Mouse (Mus musculus) erythroblast, embryonic 14.5 days (primary cell): Measurements from ENCODE around the gene Mas1. TPM values are rescaled to one million over a fixed set of nuclear protein-coding genes. Genes with fewer than 3 reads are reported as not detected.

Experiments
- H3K27me3 ChIP-seq: 2 replicates; pipeline ENCODE4 v1.6.1; 2012; ENCODE audit warnings: inconsistent platforms; ENCODE audit not compliant: control insufficient read depth
- H3K36me3 ChIP-seq: 2 replicates; pipeline ENCODE4 v1.6.1; 2012; ENCODE audit warnings: mild to moderate bottlenecking, inconsistent platforms; ENCODE audit not compliant: control insufficient read depth
- H3K4me1 ChIP-seq: 2 replicates; pipeline ENCODE4 v1.6.1; 2012; ENCODE audit warnings: inconsistent platforms; ENCODE audit not compliant: control insufficient read depth
- H3K4me3 ChIP-seq: replicated peaks from 2 replicates; pipeline ENCODE3; 2012; ENCODE audit warnings: moderate library complexity, mild to moderate bottlenecking, inconsistent platforms
- H3K9me3 ChIP-seq: 2 replicates; pipeline ENCODE4 v1.6.1; 2012; ENCODE audit warnings: low read length, inconsistent platforms, mixed read lengths; ENCODE audit not compliant: control insufficient read depth
- GATA1 ChIP-seq: IDR thresholded peaks from 2 replicates; pipeline ENCODE4 v1.6.1; 2012; ENCODE audit warnings: low read length, inconsistent platforms, mixed read lengths
- TAL1 ChIP-seq: IDR thresholded peaks from 3 replicates; pipeline ENCODE4 v1.6.1; 2012; ENCODE audit warnings: low read length, inconsistent platforms, mixed read lengths
- polyA plus RNA-seq: library from polyadenylated mRNA; stranded (reverse); fragments of >175 nt; gene quantifications from 2 replicates; pipeline ENCODE4 v1.2.3, GENCODE M21; 2012

Gene Mas1
- polyA plus RNA-seq, 1 experiment = not detected

GRCm38 (mm10) chr17:12881216-12881615 is 13.3 kb upstream of the Mas1 start:
- peaks cover 3% of the 10 kb centered on the region; the same call in 1 of the 2 replicates for H3K4me1 ChIP-seq
- peaks cover 8% of the 10 kb centered on the region for H3K27me3 ChIP-seq
- no peaks in the 10 kb centered on the region for H3K9me3 ChIP-seq
- TF ChIP-seq GATA1 = no peak
- no peak for TF ChIP-seq TAL1
- H3K36me3 ChIP-seq = no peaks in the 10 kb centered on the region
- no peak overlapping the region for H3K4me3 ChIP-seq

DNA sequence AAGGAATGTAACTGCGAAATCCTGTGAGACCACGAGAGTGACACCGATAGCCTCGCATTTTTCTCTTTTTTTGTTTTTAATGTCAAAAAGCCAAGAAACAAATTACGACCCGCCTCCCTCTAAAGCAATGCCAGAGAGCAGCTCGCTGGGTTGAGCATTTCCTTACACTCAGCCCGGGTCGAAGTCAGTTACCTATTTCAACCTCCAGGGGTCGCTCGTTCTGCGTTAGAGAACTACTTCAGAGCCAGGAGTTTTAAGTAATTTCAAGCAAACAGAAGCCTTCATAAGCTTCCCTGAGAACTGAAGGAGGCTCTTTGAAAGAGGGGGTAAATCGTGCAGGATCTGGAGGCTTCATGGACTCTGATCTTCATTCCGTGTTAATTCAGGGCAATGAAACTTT is 12.2 kb upstream of the Mas1 start:
- TF ChIP-seq TAL1 (no peak), GATA1 (no peak)
- H3K36me3 ChIP-seq = no peaks in the 10 kb centered on the region
- H3K4me1 ChIP-seq = peaks cover 3% of the 10 kb centered on the region; the same call in 1 of the 2 replicates
- no peak overlapping the region for H3K4me3 ChIP-seq
- no peaks in the 10 kb centered on the region for H3K9me3 ChIP-seq
- H3K27me3 ChIP-seq = peaks cover 10% of the 10 kb centered on the region

DNA sequence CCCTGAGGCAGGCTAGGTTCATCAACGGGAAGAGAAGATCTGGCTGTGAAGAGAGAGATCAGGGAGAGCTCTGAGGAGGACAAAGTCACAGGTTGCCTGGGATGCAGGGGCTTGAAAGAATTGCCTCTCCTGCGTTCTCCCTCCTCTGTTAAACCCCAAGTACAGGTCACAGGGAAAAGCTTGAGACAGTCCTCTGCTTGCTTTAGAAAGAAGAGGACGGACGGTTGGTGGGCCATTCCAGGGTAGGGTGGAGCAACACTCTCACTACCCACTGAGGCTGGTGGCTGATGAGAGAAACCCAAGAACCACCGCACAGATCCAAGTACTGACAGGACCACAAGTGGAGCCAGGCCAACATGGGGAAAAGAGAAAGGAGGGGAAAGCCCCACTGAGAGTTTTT is 7.8 kb upstream of the Mas1 start, which contains the start of gene Mrgprh:
Gene Mrgprh, plus strand, starts transcription at position 301 of the 400 bp plus-strand sequence.
- H3K36me3 ChIP-seq = no peaks in the 10 kb centered on the region
- H3K4me3 ChIP-seq = no peak within 1 kb of the TSS
- no peaks in the 10 kb centered on the region for H3K9me3 ChIP-seq
- no peak for TF ChIP-seq TAL1
- TF ChIP-seq GATA1 = no peak
- peaks cover 28% of the 10 kb centered on the region for H3K27me3 ChIP-seq
- peaks cover 3% of the 10 kb centered on the region; the same call in 1 of the 2 replicates for H3K4me1 ChIP-seq

DNA sequence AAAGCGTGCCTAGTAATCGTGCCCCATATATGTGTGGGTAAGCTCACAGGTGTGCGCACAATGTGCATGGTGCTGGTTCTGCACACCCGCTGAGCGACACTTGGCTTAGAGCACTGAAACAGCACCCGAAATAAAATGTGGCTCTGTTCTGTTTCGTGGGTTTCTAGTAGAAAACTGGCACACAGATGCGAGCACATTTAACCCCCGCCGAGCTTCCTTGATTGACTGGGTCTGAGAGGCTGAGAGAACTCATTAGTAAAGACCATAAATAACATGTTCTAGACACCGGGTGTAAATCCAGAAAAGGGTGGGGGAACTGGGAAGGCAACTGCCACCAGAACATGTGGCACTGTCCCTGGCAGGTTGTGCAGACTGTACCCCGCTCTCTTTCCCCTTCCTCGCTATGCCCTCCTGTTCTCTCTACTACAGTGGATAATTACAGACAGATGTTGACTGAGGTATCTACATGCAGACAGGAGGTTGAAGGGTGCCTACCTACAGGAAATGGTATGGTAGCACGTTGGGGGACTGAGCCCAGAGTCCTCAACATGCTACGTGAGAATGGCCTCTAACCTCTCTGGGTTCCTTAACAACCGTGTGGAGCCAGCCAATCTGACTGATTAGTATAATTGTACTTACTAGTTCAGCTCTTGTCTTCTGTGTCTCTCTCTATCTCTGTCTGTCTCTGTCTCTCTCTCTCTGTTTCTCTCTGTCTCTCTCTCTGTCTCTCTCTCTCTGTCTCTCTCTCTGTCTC is 4.5 kb upstream of the Mas1 start:
- Histone ChIP-seq H3K9me3 (no peaks in the 10 kb centered on the region), H3K4me1 (no peaks in the 10 kb centered on the region), H3K36me3 (no peaks in the 10 kb centered on the region), H3K27me3 (peaks cover 26% of the 10 kb centered on the region), H3K4me3 (no peak overlapping the region)
- TF ChIP-seq TAL1 = no peak
- TF ChIP-seq GATA1 = no peak

DNA sequence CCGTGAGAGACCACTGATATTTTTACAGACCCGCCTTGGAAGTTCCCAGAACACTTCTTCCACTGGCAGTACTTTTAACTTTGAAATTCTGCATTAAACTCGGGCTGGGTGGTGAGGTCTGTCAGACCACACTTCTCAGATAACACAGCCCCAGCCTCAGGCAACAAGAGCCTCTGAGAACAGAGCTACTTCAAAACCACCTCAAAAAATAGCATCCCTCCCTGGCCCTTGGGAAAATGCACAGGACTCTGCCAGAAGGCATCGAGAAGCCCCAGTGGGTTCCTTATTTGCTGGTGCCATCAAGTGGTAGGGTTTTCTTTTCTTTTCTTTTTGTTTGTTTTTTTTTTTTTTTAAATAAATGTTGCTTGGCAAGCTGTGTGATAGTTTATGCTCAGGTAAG is 697 bp upstream of the Mas1 start:
- TF ChIP-seq GATA1 = no peak
- no peaks in the 10 kb centered on the region for H3K9me3 ChIP-seq
- H3K4me1 ChIP-seq = no peaks in the 10 kb centered on the region
- no peaks in the 10 kb centered on the region for H3K36me3 ChIP-seq
- no peak overlapping the region for H3K4me3 ChIP-seq
- peaks cover 21% of the 10 kb centered on the region for H3K27me3 ChIP-seq

GRCm38 (mm10) chr17:12866853-12867252 is 1.1 kb downstream of the Mas1 start:
- Histone ChIP-seq H3K4me3 (no peak overlapping the region), H3K36me3 (no peaks in the 10 kb centered on the region), H3K4me1 (no peaks in the 10 kb centered on the region), H3K9me3 (no peaks in the 10 kb centered on the region), H3K27me3 (peaks cover 13% of the 10 kb centered on the region)
- TF ChIP-seq GATA1 = no peak
- TF ChIP-seq TAL1 = no peak

- Histone ChIP-seq H3K4me3 (no peak overlapping the region), H3K36me3 (no peaks in the 10 kb centered on the region), H3K27me3 (peaks cover 4% of the 10 kb centered on the region; the same call in 1 of the 2 replicates), H3K9me3 (no peaks in the 10 kb centered on the region), H3K4me1 (no peaks in the 10 kb centered on the region)
- TF ChIP-seq GATA1 (no peak), TAL1 (no peak)
Measured at GRCm38 (mm10) chr17:12865407-12865806, 2.5 kb downstream of the Mas1 start.

DNA sequence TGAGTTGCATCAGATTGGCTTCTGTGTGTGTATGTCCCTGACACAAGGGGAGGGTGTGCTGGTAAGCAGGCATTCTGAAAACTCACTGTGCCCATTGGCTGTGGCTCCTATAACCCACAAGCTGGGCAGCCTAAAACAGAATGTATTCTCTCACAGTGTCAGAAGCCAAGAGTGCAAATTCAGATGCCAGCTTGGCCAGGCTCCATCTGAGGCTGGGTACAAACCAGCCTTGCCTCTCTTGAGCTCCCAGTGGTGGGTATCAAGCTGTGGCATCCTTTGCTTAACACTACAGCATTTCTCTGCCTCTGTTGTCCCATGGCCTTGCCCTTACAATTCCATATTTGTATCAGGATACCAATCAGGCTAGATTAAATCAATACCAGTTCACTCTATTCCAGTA is 3.8 kb downstream of the Mas1 start:
- Histone ChIP-seq H3K4me3 (no peak overlapping the region), H3K9me3 (no peaks in the 10 kb centered on the region), H3K27me3 (no peaks in the 10 kb centered on the region; the same call in 1 of the 2 replicates), H3K36me3 (no peaks in the 10 kb centered on the region), H3K4me1 (no peaks in the 10 kb centered on the region)
- TF ChIP-seq TAL1 = no peak
- TF ChIP-seq GATA1 = no peak

DNA sequence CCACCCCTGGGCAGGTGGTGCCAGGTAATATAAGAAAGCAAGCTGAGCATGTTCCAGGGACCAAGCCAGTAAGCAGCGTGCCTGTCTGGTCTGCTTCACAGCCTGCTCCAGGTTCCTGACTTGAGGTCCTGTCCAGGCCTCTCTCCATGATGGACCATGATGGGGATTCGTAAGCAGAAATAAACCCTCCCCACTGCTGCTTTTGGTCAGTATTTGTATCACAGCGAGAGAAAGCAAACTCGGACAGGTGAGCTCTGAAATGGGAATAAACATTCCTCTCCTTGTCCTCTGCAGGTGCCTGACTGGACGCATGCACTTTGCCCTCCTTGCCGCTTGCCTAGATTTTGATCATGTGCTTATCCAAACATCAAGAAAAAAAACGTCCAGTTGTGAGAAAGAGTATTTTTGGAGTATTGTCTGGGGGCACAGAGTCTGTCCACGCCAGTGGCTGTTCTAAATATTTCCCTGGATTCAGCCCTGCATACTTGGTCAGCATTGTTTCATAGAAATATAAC is 8.9 kb downstream of the Mas1 start:
- Histone ChIP-seq H3K4me1 (no peaks in the 10 kb centered on the region), H3K4me3 (no peak overlapping the region), H3K36me3 (no peaks in the 10 kb centered on the region), H3K27me3 (no peaks in the 10 kb centered on the region), H3K9me3 (no peaks in the 10 kb centered on the region)
- TF ChIP-seq GATA1 = no peak
- TF ChIP-seq TAL1 = no peak
